Mouse (Mus musculus): ENCODE measurements at regions not wholly inside any gene's neighbourhood (a gene's known extent, or its start where the extent isn't known, plus 50 kb on each side); places are given as distances from the start of the nearest gene placed in this dataset.

DNA sequence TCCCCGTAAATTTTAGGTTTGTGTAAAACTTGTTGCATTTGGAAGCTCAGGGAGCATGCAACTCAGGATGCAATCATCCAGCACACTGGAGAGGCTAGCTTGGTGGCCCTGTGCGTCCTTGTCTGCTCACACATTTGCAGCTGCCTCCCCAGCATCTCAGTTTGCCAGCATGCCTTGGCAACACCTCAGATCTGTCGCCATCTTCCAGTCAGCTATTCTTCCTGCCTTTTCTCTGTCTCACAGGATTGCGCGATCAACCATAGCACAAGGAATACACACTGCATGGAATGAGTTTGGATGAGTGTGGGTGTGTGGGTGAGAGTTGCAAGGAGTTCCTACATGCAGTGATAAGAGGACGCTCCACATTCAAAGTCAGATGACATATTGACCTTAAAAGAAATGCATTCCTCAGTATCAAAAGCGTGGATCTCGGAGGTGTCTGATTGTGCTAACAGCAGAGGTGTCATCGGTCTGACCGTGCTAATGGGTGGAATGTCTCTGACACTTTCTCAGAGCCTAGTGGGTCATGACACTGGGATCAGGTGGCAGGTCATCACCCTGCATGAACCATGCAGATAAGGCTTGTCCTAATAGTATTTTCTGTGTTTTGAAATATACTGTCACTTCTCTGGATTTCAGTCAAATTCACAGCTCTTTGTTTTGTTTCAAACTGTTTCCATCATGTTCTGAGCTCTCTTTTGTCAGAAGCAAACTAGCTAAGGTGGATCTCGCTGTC lies 360.6 kb upstream of the Arglu1 start:
- no peak for ATAC-seq (ENCODE audit: insufficient number of reproducible peaks, low FRiP score, low TSS enrichment)

DNA sequence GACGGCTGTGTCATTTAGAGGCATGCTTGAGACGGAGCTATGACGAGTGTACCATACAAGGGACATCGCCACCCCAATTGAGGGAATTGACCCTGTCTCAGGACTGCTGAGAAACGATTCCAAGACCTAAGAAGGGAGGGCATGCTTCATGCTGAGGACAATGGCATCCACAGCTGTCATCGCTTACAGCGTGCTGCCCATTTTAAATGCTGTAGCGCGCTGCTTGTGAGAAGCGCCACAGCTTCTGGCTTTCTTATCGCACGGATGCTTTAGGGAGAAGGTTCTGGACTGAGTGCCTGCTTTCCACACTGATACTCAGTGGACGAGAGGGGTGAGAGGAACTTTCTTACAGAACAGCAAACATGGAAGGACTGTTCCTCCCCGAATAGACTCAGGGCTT lies 357.8 kb upstream of the Arglu1 start:
- ATAC-seq (ENCODE audit: insufficient number of reproducible peaks, low FRiP score, low TSS enrichment) = no peak

DNA sequence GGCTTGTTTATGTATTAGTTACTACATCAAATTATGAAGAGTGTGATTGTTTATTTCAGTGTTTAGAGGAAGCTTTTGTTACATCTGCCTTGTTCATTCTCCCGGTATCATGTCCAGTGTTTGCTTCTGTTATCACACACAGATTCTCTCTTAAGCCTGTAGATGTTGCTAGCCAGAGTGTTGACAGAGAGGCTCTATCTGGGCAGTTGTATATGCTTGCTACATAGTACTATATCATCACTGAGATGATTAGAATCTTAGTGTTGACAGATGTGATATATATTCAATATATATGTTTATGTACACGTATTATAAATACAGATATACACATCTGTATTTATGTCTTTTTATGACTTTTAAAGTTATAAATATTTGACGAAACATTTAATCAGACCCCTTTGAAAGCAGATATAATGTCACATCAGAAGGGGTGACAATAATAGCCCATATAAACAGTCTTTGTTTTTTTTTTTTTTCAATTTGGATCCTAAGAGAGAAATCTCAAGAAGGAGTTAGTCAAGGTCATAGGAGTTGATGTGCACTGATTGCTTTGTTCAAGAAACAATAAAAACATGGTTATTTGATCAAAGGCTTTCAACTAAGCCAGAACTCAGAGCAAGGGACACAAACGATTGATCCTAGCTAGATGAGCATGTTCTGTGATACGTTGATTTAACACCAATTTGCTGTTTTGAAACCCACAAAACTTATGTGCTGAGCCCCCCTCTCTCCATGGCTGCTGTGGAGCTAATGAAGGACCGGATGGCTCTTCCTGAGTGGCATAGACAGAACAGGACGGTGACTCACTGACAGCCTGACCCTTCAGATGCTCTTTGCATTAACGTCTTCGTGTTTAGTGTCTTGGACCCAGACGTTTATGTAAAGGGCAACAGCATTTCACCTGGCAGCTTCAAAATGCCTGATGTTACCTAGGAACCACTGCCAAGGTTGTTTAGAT lies 352.8 kb upstream of the Arglu1 start:
- no peak for ATAC-seq (ENCODE audit: insufficient number of reproducible peaks, low FRiP score, low TSS enrichment)

DNA sequence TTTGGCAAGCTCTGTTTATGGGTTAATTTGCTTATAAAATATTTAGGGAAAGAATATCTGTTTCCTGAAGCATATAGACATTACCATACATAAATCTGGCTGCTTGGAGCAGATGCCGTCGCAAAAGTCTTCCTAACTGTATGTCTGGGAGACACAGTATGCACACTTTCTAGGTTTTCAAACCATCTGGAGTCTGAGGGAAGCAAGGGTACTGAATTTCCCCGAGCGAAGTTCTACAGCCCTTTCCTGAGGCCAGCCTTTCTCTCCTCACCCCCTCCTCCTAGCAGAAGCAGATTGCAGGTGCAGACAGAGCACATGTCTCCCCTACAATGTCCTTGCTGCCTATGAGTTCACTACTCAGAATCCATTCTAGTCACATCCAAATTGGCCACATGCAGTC lies 338.8 kb upstream of the Arglu1 start:
- no peak for ATAC-seq (ENCODE audit: insufficient number of reproducible peaks, low FRiP score, low TSS enrichment)

DNA sequence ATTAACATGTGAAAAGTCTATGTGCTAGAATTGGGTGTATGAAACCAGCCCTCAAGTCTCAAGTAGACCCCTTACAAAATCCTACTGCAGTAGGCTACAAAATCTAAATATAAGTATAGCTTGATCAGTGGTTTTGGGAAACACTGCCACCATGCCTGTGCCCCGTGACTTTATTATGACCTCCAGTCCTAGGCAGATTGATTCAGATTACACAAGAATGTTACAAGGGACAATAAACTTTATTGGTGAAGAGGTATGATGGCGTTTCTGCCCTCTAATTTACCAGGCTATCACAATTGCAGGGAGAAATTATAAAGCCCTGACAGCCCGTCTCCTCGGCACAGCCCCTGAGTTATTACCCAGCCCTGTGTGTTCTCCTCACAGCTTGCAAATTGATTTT lies 337.4 kb upstream of the Arglu1 start:
- ATAC-seq (ENCODE audit: insufficient number of reproducible peaks, low FRiP score, low TSS enrichment) = no peak

DNA sequence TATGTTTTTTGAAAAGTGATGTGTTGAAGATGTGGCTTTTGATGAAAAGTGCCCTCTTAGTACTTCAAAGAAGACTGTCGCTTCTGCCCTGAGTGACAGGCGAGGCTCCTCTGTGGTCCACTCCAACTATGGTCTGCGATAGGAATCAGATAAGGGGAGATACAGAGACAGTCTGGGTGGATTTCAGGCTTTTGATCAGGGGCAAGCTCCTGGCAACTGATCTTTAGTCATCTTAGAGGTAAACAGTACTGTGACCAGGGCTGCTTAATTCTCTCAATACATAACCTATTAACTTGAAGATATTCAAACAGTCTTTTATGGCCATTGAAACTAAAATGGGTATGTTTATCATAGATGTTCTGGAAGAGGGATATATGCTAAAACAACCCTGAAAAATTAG lies 335.6 kb upstream of the Arglu1 start:
- ATAC-seq (ENCODE audit: insufficient number of reproducible peaks, low FRiP score, low TSS enrichment) = no peak

GRCm38 (mm10) chr8:9025378-9025777 lies 335.1 kb upstream of the Arglu1 start:
- no peak for ATAC-seq (ENCODE audit: insufficient number of reproducible peaks, low FRiP score, low TSS enrichment)

- ATAC-seq (ENCODE audit: insufficient number of reproducible peaks, low FRiP score, low TSS enrichment) = no peak
These were observed 330.4 kb upstream of the Arglu1 start for GRCm38 (mm10) chr8:9020744-9021143.

DNA sequence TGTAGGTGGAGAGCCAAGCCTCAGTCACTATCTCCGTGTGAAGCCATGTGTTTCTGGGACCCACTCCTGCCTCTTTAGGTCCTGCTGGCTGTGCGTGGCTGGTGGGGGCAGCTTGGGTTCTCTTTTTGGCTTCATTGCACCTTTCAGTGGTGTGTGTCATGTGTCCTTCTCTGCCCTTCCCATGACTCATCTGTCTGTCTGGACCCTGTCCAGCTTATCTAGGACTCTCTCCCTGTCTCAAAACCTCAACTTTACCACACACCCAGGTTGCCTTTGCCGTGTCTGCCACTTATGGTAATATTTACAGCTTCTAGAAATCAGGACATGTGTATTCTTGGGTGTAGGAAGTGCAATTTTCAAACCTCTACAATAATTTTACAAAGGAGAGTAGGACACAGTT lies 329.9 kb upstream of the Arglu1 start:
- no peak for ATAC-seq (ENCODE audit: insufficient number of reproducible peaks, low FRiP score, low TSS enrichment)

DNA sequence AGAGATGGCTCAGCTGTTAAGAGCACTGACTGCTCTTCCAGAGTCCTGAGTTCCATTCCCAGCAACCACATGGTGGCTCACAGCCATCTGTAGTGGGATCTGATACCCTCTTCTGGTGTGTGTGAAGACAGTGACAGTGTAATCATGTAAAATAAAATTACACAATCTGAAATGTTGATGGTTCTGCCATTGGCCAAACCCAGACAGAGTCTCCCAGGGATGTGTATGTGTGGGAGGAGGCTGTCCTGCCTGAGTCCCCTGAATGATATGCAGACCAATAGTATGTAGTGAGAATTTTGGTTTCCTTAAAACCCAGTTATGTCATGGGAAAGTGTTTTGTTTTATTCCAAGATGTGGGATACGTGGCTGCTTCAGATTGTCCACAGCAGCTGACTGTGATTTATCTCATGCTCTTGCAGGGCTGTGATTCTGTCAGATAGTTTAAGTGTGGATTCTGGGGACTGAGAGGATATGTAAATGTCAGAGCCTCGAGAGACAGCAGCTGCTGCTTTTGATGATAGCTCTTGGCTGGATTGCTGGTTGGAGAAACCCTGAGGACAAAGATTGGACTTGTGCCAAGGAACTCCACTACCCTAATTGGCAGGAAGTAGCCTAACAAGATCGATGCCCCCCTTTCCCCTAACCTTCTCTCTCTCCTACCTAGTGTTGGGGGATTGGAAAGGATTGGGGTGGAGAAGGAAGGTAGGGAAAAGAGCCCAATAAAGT lies 321.6 kb upstream of the Arglu1 start:
- ATAC-seq (ENCODE audit: insufficient number of reproducible peaks, low FRiP score, low TSS enrichment) = no peak

- ATAC-seq (ENCODE audit: insufficient number of reproducible peaks, low FRiP score, low TSS enrichment) = no peak
These were observed 317.9 kb upstream of the Arglu1 start for GRCm38 (mm10) chr8:9008006-9008780.

GRCm38 (mm10) chr8:8999914-9000313 lies 309.6 kb upstream of the Arglu1 start:
- no peak for ATAC-seq (ENCODE audit: insufficient number of reproducible peaks, low FRiP score, low TSS enrichment)

DNA sequence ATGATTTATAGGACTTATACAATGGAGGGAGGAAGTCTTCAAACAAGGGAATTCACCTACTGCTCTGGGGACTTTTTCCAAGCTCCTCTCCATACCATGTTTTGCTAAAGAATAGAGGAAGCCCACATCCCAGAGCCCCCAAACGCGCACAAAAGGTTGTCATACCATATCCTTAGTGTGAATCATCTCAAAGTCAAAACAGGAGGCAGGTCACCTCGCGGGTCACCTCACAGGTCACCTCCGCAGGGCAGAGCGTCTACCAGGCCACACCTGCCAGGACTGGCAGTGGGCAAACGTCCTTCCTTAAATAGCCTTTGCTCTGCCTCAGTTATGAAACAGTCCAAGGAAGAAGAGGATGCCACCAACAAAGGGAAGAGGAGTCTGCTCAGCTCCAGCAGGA lies 307.3 kb upstream of the Arglu1 start:
- no peak for ATAC-seq (ENCODE audit: insufficient number of reproducible peaks, low FRiP score, low TSS enrichment)

GRCm38 (mm10) chr8:8994596-8995189 lies 304.4 kb upstream of the Arglu1 start:
- ATAC-seq (ENCODE audit: insufficient number of reproducible peaks, low FRiP score, low TSS enrichment) = no peak

- no peak for ATAC-seq (ENCODE audit: insufficient number of reproducible peaks, low FRiP score, low TSS enrichment)
These were observed 303.7 kb upstream of the Arglu1 start for GRCm38 (mm10) chr8:8994008-8994407.

GRCm38 (mm10) chr8:8992461-8993032 lies 302.2 kb upstream of the Arglu1 start:
- ATAC-seq (ENCODE audit: insufficient number of reproducible peaks, low FRiP score, low TSS enrichment) = no peak

DNA sequence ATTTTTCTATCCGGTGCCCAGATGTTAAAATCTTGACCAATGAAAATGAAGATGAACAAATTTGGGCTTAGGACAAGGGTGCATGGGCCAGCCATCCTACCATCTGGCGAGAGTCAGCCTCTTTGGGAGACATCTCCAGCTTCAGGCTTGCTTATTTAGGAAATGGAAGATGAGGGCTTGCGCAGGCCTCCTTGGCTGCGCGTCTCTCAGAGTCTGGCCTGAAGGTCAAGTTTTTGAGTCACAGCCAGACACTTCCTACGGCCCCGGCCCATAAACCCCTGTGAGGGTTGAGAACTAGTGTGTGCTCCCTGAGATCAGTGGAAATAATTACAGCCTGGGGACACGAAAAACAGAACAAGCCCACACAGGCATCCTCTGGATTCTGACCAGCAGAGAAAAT lies 300.7 kb upstream of the Arglu1 start:
- ATAC-seq (ENCODE audit: insufficient number of reproducible peaks, low FRiP score, low TSS enrichment) = no peak

- no peak for ATAC-seq (ENCODE audit: insufficient number of reproducible peaks, low FRiP score, low TSS enrichment)
These were observed 295.7 kb upstream of the Arglu1 start for GRCm38 (mm10) chr8:8986068-8986467.

GRCm38 (mm10) chr8:8985395-8985794 lies 295.1 kb upstream of the Arglu1 start:
- ATAC-seq (ENCODE audit: insufficient number of reproducible peaks, low FRiP score, low TSS enrichment) = no peak

All from cerebellum, adult (tissue).